Mouse (Mus musculus): ENCODE results near the gene Kank1. TPM values are rescaled to one million over a fixed set of nuclear protein-coding genes. Genes with fewer than 3 reads are reported as not detected.

Gene Kank1
- polyA plus RNA-seq, 1 experiment, result 11.3 TPM

DNA sequence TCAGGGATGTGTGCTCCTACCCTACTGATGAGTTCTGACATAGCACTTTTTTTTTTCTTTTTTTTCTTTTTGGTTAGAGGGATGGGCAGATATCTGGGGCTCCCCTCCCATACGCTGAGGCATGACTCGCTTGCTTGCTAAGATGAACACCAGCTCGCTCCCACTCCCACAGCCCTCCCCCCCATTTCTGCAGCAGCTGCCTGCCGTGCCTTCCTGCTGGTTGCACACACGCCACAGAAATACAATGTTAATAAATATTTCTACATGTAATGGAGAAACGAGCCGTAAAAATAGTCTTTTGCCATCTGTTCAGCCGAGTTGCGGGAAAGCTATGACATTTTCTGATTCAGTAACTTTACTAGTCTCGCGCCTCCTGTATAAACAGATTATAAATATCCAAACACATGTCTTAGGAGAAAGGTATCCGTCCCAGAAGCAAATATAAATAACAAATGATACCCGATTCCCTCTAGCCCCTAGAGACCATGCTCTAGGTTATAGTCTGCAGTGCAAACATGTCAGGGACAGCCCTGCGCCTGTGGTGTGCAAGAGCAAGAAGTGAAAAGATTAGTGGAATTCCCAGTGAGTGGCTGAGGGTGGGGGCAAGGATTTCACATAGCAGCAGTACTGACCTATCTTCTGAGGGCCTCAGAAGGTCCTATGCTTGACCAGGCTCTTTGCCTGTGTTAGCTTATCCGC is 114.6 kb downstream of the Kank1 start:
- DNase-seq (ENCODE audit: low read depth, low spot score), result no peak
- WGBS, result 69% methylated on average over 15 of the region's 15 CpGs

DNA sequence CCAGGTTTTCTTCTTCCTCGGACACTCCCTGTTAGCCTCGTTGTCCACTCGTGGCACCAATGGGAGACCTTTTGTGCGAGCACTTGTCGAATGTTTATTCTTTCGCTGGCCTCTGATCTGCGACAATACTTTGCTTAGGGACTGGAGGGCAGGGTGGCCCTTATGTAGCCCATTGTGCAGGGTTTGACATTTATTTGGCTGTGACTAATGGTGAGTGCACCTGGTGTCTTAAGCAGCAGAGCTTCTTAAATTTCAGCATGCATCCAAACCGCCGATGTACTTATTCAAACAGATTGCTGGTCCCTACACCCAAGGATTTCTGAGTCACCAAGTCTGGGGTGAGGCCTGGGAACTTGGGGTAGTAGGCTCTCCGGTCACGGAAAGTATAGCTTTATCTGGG is 120.3 kb downstream of the Kank1 start:
- DNase-seq (ENCODE audit: low read depth, low spot score), result no peak
- 67% methylated on average over 11 of the region's 11 CpGs for WGBS

DNA sequence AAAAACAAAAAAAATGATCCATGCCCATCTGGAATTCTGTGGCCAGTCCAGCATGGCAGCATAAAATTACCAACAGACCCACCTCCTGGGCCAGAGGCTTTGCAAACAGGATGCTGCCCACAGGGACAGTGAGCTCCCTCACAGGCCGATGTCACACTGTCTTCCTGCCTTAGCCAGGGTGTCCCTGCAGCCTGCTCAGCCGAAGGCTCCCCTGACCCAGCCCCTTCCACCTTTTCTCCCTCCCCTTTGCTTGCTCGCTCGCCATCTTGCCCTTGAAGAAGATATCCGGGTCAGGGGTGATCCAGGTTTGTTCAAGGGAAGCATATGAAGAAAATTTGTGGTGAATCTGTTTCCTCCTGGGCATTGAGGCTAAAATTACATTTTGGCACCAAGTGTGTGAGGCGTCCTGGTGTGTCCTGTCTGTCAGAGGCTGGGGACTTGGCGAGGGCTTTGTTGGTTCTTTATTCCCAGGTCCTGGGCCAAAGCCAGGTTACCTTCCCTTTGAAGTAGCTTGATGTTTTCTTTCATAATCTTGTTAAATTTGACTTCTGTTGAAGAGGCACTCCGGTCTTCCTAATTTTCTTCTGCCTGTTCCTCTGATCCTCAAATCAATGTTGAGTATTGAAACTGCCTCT is 121.8 kb downstream of the Kank1 start:
- no peak for DNase-seq (ENCODE audit: low read depth, low spot score)
- 59% methylated on average over 8 of the region's 8 CpGs for WGBS

DNA sequence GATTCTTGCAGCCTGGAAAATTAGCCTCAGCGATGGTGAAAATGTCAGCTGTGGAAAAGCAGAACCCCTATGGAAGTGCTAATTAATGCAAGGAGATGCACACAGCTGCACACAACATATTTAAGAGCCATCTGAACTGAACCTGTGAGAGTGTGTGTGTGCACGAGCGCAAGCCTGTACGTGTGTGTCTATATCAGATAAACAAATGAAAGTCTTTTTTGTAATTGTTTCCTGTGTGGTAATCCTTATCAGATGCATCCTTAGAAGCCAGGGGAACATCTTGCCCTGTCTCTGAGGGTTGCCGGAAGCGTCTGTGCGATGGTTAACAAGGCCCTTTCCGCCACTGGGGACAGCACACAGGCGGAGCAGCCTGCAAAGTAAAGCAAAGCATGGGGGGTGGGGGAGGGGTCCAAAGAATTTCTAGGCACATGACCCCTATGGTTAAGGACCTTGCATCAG is 123.8 kb downstream of the Kank1 start:
- DNase-seq (ENCODE audit: low read depth, low spot score), result no peak
- WGBS, result 58% methylated on average over 9 of the region's 9 CpGs

DNA sequence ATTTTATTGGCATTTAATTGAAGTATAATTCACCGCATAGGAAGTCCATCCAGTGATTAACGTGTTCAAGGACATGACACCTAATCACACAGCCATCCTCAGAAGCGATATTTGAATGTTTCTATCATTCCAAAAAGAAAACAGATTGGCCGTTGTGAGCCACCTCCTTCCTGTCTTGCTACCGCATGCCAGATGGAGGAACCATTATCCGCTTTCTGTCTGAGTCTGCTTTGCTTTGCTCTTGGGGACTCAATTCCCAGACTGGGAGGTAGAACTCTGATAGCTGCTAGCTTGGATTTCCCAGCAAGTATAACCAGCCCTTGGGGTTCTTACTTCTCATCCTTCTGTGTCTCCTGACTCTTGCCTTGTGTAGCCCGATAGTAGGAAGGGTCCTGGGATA is 125.2 kb downstream of the Kank1 start:
- WGBS, result 82% methylated on average over 7 of the region's 7 CpGs
- DNase-seq (ENCODE audit: low read depth, low spot score), result no peak

DNA sequence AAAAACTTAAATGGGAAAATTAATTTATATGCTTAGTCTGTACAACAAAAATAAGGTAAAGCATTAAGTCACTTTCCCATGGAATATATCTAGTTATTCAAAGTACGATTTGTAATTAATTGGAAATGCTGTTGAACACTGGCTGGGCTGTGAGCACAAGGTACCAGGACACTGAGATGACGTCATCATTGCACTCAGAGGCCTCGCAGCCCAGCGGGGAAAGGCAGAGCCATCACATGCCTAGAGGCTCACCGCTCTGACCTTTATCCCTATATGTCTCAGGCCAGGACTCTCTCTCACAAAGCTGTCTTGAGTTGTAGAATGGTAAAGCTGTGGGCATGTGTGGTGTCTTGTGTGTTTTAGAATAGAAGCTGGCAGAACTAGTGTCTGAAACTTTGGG is 128.9 kb downstream of the Kank1 start:
- 75% methylated on average over 5 of the region's 5 CpGs for WGBS
- DNase-seq (ENCODE audit: low read depth, low spot score), result no peak

DNA sequence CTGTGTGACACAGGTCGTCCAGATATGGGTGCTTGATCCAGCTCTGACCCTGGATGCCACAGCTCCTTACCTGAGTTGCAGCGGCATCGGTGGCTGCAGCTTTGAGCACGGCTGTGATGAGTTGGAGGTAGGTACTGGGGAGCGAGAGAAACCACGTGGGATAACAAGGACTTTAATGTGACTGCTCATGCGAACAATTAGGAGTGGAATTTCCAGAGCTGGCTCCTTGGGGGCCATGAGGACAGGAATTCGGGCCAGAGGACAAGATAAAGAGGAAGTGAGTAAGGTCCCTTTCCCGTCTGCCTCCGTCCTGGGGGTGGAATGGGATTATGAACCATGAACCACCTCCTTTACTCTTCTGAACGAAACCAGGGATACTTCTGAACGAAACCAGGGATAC is 129.8 kb downstream of the Kank1 start:
- DNase-seq (ENCODE audit: low read depth, low spot score), result no peak

DNA sequence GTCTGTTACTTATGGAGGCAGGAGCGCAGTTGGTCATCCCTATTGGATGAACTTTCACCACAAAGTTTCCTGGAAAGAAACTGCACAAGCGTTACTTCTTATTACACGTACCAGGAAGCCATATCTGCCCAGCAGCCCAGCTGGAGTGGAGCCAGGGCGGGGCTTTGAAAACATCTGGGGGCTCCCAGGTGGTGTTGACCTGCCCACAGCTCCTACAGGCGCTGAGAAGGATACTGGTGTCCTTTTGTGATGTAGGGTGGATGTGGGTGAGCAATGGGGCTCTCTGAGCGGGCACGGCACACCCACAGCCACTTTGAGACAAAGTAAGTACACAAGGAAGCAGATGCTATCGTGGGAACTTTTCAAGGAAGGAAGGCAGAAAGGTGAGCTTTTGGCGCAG is 133.7 kb downstream of the Kank1 start:
- DNase-seq (ENCODE audit: low read depth, low spot score), result no peak
- 30% methylated on average over 9 of the region's 9 CpGs for WGBS

More for the DNA sequence above, 129.8 kb downstream of the Kank1 start:
- 83% methylated on average over 12 of the region's 12 CpGs for WGBS

DNA sequence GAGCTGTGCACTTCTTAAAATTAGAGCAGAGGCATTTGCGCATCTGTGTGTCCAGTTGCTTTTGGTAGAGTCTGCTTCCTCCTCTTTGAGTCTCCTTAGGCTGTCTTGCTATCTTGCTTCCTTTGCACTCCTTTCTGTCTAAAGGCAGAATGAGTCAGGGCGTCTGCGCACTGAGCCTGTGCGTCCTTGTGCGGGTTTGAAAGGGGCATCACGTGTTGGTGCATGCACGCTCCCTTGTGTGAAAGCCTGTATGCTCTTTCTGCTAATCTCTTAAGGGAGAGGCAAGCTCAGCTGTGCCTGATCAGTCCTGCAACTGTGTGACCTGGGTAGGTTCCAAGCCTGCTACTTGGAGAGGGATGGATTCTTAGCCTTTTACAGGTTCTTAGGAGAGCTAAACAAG is 136.0 kb downstream of the Kank1 start:
- DNase-seq (ENCODE audit: low read depth, low spot score), result no peak
- WGBS, result 87% methylated on average over 7 of the region's 7 CpGs

DNA sequence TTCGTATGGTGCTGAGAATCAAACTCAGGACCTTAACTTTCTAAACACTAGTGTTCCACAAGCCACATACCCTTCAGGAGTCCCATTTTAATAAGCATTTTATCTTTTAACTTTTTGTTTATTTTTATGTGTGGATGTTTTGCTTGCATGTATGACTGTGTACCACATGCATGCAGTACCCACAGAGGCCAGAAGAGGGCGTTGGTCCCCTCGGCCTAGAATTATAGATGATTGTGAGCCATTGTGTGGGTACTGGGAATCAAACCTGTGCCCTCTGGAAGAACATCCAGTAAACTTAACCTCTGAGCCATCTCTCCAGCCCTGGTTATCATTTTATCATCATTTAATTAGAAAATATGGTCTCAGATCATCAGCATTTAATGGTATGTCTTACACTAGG is 136.8 kb downstream of the Kank1 start:
- no peak for DNase-seq (ENCODE audit: low read depth, low spot score)
- 56% methylated on average over 3 of the region's 3 CpGs for WGBS

DNA sequence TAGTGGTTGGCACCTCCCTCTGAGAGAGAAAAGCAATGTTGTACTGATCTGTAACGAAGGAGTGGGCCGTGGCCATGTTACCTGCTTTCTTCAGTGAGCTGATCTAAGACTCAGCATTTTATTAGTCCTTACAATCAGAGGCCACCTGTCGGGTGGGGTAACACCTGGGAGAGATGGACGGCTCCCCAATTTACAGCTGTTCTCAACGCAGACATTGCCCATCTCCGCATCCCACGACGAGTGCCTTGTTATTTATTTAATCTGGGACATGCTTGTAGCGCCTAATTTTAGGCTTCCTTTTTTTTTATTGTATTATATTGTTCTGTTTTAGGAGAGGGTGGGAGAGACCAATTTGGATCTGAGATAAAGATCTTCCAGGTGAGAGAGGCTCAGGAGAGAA is 137.4 kb downstream of the Kank1 start:
- WGBS, result 39% methylated on average over 9 of the region's 9 CpGs
- DNase-seq (ENCODE audit: low read depth, low spot score), result no peak

DNA sequence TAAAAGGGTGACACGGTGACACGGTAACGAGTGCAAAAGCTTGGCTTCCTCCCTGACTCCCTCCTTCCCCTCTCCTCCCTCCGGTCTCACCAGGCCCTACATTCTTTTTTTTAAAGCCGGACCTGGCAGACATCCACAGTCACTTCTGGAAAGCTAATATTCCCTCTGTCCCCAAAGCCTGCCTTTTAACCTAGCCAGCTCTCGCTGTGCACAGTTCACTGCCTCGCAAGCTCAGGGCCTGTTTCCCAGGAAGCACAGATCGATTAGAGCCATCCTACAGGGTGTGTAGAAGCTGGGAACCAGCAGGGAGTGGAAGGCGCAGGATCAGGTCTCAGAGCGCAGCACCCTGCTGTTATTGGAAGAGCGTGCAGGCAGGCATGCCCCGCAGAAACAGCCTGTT is 138.2 kb downstream of the Kank1 start:
- DNase-seq (ENCODE audit: low read depth, low spot score), result no peak
- WGBS, result 33% methylated on average over 12 of the region's 12 CpGs

DNA sequence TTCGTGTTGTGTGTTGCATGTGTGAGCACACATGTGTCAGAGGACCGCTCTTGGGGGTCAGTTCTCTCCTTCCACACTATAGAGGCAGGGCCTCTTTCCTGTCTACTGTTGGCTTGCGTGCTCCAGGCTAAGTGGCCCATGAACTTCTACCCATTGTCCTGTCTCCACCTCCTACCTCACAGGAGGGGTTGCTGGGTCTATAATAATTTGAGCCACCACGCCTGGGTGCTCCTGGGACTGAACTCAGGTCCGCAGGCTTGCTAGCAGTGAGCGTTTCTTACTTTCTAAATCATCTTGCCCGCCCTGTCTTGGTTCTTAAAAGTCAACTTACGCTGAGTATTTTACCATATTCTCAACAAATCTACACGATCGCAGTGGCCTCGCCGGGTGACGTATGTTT is 140.1 kb downstream of the Kank1 start:
- DNase-seq (ENCODE audit: low read depth, low spot score), result no peak
- WGBS, result 77% methylated on average over 13 of the region's 13 CpGs

DNA sequence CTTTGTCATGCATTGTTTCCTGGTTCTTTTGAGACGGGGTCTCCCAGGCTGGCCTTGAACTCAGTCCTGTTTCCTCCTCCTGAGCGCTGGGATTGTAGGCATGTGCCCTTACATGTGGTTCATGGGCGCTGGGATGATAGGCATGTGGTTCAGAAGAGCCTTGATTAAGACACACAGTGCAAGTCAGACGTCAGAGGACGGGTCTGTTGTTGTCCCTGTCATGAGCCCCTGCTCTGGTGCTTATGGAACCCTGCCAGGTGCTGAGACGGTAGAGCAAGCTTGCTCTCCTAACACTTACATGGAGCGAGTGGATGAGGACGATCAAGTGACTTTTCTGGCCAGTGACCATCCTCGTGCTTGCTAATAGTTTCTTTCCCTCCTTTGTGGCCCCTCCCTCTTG is 143.9 kb downstream of the Kank1 start:
- DNase-seq (ENCODE audit: low read depth, low spot score), result no peak
- WGBS, result 80% methylated on average over 9 of the region's 9 CpGs

DNA sequence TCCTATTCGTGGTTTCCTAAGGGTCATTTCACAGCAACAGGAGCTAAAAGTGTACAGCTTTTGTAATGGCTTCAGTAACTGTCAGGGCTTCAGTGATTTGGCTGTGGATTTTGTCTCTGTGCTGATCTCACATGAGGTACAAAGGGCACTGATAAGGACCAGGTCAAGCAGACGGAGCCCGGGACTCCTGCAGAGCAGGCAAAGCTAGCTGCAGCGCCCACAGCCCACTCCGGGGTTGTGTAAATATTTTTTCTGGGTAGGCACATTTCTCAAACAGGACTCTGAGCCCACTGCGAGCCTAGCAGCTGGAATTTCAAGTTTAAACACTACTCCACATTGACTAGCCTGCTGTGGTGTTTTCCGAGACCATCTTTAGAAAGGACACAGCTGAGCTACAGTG is 145.2 kb downstream of the Kank1 start:
- no peak for DNase-seq (ENCODE audit: low read depth, low spot score)
- WGBS, result 20% methylated on average over 7 of the region's 7 CpGs

DNA sequence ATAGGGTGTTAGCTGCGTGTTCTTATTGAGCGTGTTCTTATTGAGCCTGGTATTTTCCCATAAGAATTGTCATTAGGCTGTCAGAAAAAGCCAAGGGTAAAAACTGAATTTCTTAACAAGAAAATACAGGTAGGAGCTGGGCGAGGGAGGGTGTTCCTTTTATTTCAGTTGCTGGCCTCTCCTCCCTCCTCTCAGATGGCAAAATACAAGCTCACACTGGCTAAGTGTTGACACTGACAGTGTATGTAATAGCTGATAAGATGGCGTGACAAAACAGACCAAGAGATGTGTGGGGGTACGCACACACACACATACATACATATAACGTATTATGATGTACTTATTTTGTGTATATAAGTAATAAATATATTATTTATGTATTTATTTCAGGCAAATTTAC is 145.7 kb downstream of the Kank1 start:
- DNase-seq (ENCODE audit: low read depth, low spot score), result no peak
- 66% methylated on average over 6 of the region's 6 CpGs for whole genome bisulfite sequencing

DNA sequence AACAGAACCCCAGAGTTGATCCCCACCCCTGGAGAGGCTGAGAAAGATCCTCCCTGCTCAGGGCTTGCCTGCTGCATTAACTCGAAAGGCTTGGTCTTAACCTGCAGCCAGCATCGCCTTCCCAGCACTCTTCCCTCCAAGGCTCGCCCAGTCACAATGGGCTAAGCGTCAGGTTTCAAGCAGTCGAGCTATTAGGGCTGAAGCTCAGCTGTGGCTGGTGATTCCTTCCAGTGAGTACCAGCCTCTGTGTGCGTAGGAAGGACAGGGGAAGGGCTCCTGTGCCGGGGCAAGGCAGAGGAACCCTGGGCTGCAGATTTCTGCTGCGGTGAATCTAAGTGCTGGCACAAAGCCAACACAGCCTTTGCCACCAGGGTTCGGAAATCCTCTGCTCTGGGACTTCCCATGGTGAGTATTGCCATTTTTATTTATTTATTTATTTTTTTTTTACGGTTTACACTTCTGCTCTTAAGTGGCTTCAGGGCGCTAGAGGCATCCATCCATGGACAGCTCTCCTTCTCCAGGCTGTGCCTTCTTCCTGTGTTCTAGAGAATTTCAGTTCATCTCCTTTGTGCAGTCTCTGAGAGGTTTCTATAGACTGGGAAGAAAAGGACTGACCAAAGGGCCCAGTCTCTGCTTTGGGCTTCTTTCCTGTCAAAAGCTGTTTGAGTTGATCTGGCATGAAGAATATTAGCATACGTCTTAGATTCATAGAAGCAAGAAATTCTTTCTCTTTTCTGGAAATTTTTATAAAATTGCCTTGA is 146.8 kb downstream of the Kank1 start:
- 49% methylated on average over 12 of the region's 12 CpGs for WGBS
- DNase-seq (ENCODE audit: low read depth, low spot score), result no peak

DNA sequence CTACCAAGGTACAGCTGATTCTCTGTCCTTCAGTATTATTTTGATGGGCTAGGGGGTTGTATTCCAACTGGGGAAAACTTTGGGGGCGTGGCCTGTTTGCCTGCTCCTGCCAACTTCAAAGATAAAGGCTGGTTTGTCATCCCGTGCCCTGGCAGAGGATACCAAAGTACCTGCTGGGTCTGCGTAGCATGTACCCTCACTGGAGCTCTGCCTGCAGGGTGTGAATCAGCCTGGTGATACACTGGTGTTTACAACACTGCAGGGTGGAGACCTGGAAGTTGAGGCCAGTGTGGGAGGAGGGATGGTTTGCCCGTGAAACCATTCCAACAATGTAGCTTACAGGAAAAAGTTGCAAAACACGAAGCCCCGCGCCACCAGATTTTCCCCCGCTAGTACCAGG is 149.2 kb downstream of the Kank1 start:
- DNase-seq (ENCODE audit: low read depth, low spot score), result no peak
- 46% methylated on average over 8 of the region's 8 CpGs for WGBS

DNA sequence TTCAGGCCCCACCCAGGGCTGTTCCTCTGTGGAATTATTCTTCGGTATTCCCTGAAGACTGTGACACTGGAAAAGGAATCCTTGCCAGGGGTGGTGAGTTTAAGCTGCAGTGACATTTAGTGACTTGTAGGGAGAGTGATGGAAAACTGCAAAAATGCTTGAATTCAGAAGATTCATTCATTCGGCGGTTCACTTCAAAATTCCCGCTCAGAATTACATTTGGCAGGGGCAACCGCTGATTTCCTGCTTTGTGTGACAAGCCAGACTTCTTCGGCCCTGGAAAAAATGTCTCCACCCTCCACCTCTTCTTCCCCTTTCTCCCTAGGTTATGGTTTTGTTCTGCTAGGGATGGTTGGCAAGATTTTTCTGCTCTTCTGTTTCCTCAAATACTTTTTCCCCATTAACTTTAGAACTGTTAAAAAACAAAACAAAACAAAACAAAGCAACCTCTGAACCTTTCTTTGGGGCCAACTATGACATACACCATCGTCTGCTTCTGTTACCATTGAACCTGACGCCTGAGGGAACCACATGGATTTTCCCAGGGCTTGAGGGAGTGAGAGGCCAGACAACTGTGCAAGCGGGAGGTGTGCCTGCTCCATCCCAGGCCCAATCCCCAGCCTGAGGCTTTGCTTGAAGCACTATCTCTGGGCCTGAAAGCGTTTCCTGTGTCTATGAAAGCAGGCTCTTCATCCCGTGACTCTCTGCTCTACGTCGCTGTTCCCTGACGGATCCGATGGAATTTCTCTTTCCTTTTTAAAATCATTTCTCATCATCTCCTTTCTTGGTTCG is 150.1 kb downstream of the Kank1 start:
- WGBS, result 71% methylated on average over 16 of the region's 16 CpGs
- no peak for DNase-seq (ENCODE audit: low read depth, low spot score)

DNA sequence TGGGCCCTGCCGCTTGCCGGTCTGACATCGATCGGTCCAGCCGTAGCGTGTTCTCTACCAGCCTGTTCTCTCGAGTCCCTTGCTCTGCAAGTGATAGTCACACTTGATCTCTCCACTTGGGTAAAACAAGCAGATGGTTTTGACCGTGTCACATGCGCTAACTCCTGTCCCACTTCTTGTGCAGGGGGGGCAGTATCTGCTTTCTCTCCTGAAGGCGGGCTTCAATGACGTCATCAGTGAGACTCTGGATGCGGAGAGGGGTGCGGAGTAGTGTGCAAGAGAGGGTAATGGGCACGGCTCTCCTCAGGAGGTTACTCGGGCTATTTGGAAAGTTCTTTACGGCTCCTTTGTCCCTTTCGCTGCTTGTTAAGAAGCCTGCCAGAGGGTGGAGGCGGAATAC is 151.1 kb downstream of the Kank1 start:
- DNase-seq (ENCODE audit: low read depth, low spot score), result no peak
- 96% methylated on average over 18 of the region's 18 CpGs for WGBS

Data from large intestine, adult 2 months (tissue).